Mouse (Mus musculus) liver, embryonic 15.5 days (tissue): Measurements from ENCODE around the gene Irgm1. TPM values are rescaled to one million over a fixed set of nuclear protein-coding genes. Genes with fewer than 3 reads are reported as not detected.
A peak's percentile ranks its signal among the peaks of the same experiment; 100 is the strongest.
"Not testable (repeated sequence)": the region's sequence is repeated elsewhere in the genome, so short reads cannot be mapped to it uniquely, and the experiment has no call there.

Source experiments
- ATAC-seq: fragments of 200-750 bp; cut with Nextera tagmentation; 2 replicates; pipeline ENCODE4 v1.8.0; 2017; ENCODE audit warnings: moderate number of reproducible peaks, mild to moderate bottlenecking, moderate library complexity; ENCODE audit not compliant: insufficient read depth
- H3K27ac ChIP-seq: fragments of 300-500 bp; sonication (generic); replicated peaks from 2 replicates; pipeline ENCODE4 v1.5.1; 2015; ENCODE audit warnings: mild to moderate bottlenecking, inconsistent platforms
- H3K27me3 ChIP-seq: fragments of 300-500 bp; sonication (generic); 2 replicates; pipeline ENCODE4 v1.6.1; 2015; ENCODE audit warnings: mild to moderate bottlenecking, inconsistent platforms
- H3K36me3 ChIP-seq: fragments of 300-500 bp; sonication (generic); replicated peaks from 2 replicates; pipeline ENCODE4 v1.6.1; 2015; ENCODE audit warnings: moderate library complexity, mild to moderate bottlenecking, inconsistent platforms
- H3K4me1 ChIP-seq: fragments of 300-500 bp; sonication (generic); replicated peaks from 2 replicates; pipeline ENCODE4 v1.6.1; 2015; ENCODE audit warnings: inconsistent platforms
- H3K4me2 ChIP-seq: fragments of 300-500 bp; sonication (generic); 2 replicates; pipeline ENCODE4 v1.6.1; 2015; ENCODE audit warnings: moderate library complexity, mild to moderate bottlenecking, inconsistent platforms
- H3K4me3 ChIP-seq: fragments of 300-500 bp; sonication (generic); replicated peaks from 2 replicates; pipeline ENCODE4 v1.5.1; 2015; ENCODE audit warnings: mild to moderate bottlenecking, inconsistent platforms
- H3K9ac ChIP-seq: fragments of 300-500 bp; sonication (generic); 2 replicates; pipeline ENCODE4 v1.6.1; 2015; ENCODE audit warnings: moderate library complexity, mild to moderate bottlenecking, inconsistent platforms
- H3K9me3 ChIP-seq: fragments of 300-500 bp; sonication (generic); replicated peaks from 2 replicates; pipeline ENCODE4 v1.6.1; 2016; ENCODE audit warnings: inconsistent platforms
- WGBS: fragments of 180-500 bp; shearing (Covaris S2); methylation state at CpG from one replicate; pipeline ENCODE4 v1.1.7; 2015; ENCODE audit warnings: mixed read lengths; ENCODE audit not compliant: insufficient replicate concordance; 5-methylcytosine and 5-hydroxymethylcytosine counted together
- polyA plus RNA-seq: library from polyadenylated mRNA; unstranded; fragments of >200 nt; fragmentation: Nextera tagmentation; extraction: Ambion mirVana; gene quantifications from 2 replicates; pipeline ENCODE4 v1.2.1, GENCODE M21; 2015

Irgm1 gene
- polyA plus RNA-seq, 1 experiment from 2014 or later: 20.4 TPM

GRCm38 (mm10) chr11:48827926-48828325, 43.6 kb downstream of the Irgm1 start:
- H3K4me2 ChIP-seq: no peak overlapping the region
- peaks cover 37% of the 10 kb centered on the region for H3K27me3 ChIP-seq
- WGBS: 72% methylated on average over 6 of the region's 6 CpGs
- no peak overlapping the region for H3K9ac ChIP-seq
- peaks cover 32% of the 10 kb centered on the region for H3K4me1 ChIP-seq
- no peak overlapping the region for H3K27ac ChIP-seq
- no peaks in the 10 kb centered on the region for H3K36me3 ChIP-seq
- no peak for ATAC-seq
- no peaks in the 10 kb centered on the region for H3K9me3 ChIP-seq
- H3K4me3 ChIP-seq: no peak overlapping the region

- peak overlapping the region; percentile 35; the same call in 1 of the 2 replicates for H3K9ac ChIP-seq
- no peak for ATAC-seq
- H3K27ac ChIP-seq: no peak overlapping the region
Observed at GRCm38 (mm10) chr11:48826752-48827096, 44.8 kb downstream of the Irgm1 start.

GRCm38 (mm10) chr11:48825979-48826751, 45.3 kb downstream of the Irgm1 start, which contains the start of the genes Trim7 and Gm12184:
TSS of gene Trim7 (plus strand) at chr11:48826140.
TSS of gene Gm12184 (minus strand) at chr11:48826655.
- H3K9ac ChIP-seq: peak within 1 kb of the TSS; percentile 35; the same call in 1 of the 2 replicates
- H3K9me3 ChIP-seq, H3K27ac ChIP-seq: not testable (repeated sequence)

More at GRCm38 (mm10) chr11:48826752-48827096, 44.8 kb downstream of the Irgm1 start:
- Histone ChIP-seq H3K4me3 (peak overlapping the region; percentile 60), H3K4me1 (peaks cover 35% of the 10 kb centered on the region), H3K27me3 (peaks cover 43% of the 10 kb centered on the region), H3K36me3 (no peaks in the 10 kb centered on the region), H3K9me3 (no peaks in the 10 kb centered on the region), H3K4me2 (peak overlapping the region; percentile 81)
- WGBS: 3% methylated on average over 6 of the region's 6 CpGs

GRCm38 (mm10) chr11:48824311-48824830, 47.1 kb downstream of the Irgm1 start:
- 5% methylated on average over 22 of the region's 22 CpGs for whole genome bisulfite sequencing
- no peak for ATAC-seq
- H3K4me3 ChIP-seq: peak overlapping the region; percentile 55
- peaks cover 39% of the 10 kb centered on the region for H3K4me1 ChIP-seq
- H3K36me3 ChIP-seq: no peaks in the 10 kb centered on the region
- no peaks in the 10 kb centered on the region for H3K9me3 ChIP-seq
- peak overlapping the region; percentile 83 for H3K4me2 ChIP-seq
- H3K9ac ChIP-seq: peak overlapping the region; percentile 27; the same call in 1 of the 2 replicates
- H3K27ac ChIP-seq: no peak overlapping the region
- peaks cover 43% of the 10 kb centered on the region for H3K27me3 ChIP-seq

More at GRCm38 (mm10) chr11:48825979-48826751, 45.3 kb downstream of the Irgm1 start, which contains the start of the genes Trim7 and Gm12184:
- Histone ChIP-seq H3K27me3 (peaks cover 43% of the 10 kb centered on the region), H3K4me1 (peaks cover 35% of the 10 kb centered on the region), H3K4me3 (peak within 1 kb of the TSS; percentile 60), H3K4me2 (peak within 1 kb of the TSS; percentile 83)
- not testable (repeated sequence) for H3K36me3 ChIP-seq
- WGBS: under 1% methylated on average over 35 of the region's 92 CpGs
- peak; percentile 73 for ATAC-seq

- H3K9ac ChIP-seq: peak overlapping the region; percentile 27; the same call in 1 of the 2 replicates
- peaks cover 43% of the 10 kb centered on the region for H3K27me3 ChIP-seq
- no peaks in the 10 kb centered on the region for H3K36me3 ChIP-seq
- peaks cover 44% of the 10 kb centered on the region for H3K4me1 ChIP-seq
- H3K4me2 ChIP-seq: peak overlapping the region; percentile 83
- H3K27ac ChIP-seq: no peak overlapping the region
- peak overlapping the region; percentile 55 for H3K4me3 ChIP-seq
- no peaks in the 10 kb centered on the region for H3K9me3 ChIP-seq
- WGBS: under 1% methylated on average over 15 of the region's 15 CpGs
- ATAC-seq: peak; percentile 49
Observed at GRCm38 (mm10) chr11:48823536-48823972, 47.9 kb downstream of the Irgm1 start.

GRCm38 (mm10) chr11:48822768-48823512, 48.5 kb downstream of the Irgm1 start:
- Histone ChIP-seq H3K4me2 (peak overlapping the region; percentile 83), H3K27ac (no peak overlapping the region), H3K36me3 (no peaks in the 10 kb centered on the region), H3K4me1 (peaks cover 45% of the 10 kb centered on the region), H3K9me3 (no peaks in the 10 kb centered on the region), H3K27me3 (peaks cover 41% of the 10 kb centered on the region), H3K4me3 (peak overlapping the region; percentile 55), H3K9ac (no peak overlapping the region)
- WGBS: 39% methylated on average over 14 of the region's 14 CpGs
- no peak for ATAC-seq

GRCm38 (mm10) chr11:48821299-48821698, 50.2 kb downstream of the Irgm1 start:
- not testable (repeated sequence) for H3K4me2 ChIP-seq, ATAC-seq, H3K9ac ChIP-seq, H3K27ac ChIP-seq, H3K4me3 ChIP-seq, H3K9me3 ChIP-seq, H3K36me3 ChIP-seq
- WGBS: 77% methylated on average over 14 of the region's 14 CpGs
- Histone ChIP-seq H3K4me1 (peaks cover 38% of the 10 kb centered on the region), H3K27me3 (peaks cover 25% of the 10 kb centered on the region)

- peaks cover 25% of the 10 kb centered on the region for H3K27me3 ChIP-seq
- peaks cover 48% of the 10 kb centered on the region for H3K4me1 ChIP-seq
- H3K4me2 ChIP-seq: no peak overlapping the region
- no peak for ATAC-seq
- no peaks in the 10 kb centered on the region for H3K9me3 ChIP-seq
- no peak overlapping the region for H3K27ac ChIP-seq
- no peak overlapping the region for H3K4me3 ChIP-seq
- no peaks in the 10 kb centered on the region for H3K36me3 ChIP-seq
- H3K9ac ChIP-seq: no peak overlapping the region
Observed at GRCm38 (mm10) chr11:48820308-48820674, 51.2 kb downstream of the Irgm1 start.

GRCm38 (mm10) chr11:48819614-48820307, 51.7 kb downstream of the Irgm1 start:
- Histone ChIP-seq H3K4me3 (no peak overlapping the region), H3K27me3 (peaks cover 21% of the 10 kb centered on the region), H3K9ac (no peak overlapping the region), H3K9me3 (no peaks in the 10 kb centered on the region), H3K27ac (no peak overlapping the region), H3K4me2 (no peak overlapping the region), H3K36me3 (no peaks in the 10 kb centered on the region), H3K4me1 (peaks cover 51% of the 10 kb centered on the region)
- WGBS: 36% methylated on average over 7 of the region's 7 CpGs
- ATAC-seq: no peak

GRCm38 (mm10) chr11:48818346-48818745, 53.1 kb downstream of the Irgm1 start:
- peaks cover 49% of the 10 kb centered on the region for H3K4me1 ChIP-seq
- H3K27me3 ChIP-seq: peaks cover 7% of the 10 kb centered on the region; the same call in 1 of the 2 replicates
- under 1% methylated on average over 16 of the region's 16 CpGs for WGBS
- peak overlapping the region; percentile 83 for H3K4me3 ChIP-seq
- 0 out of 2 replicates have a peak, but pooled peaks cover 4% of the 10 kb centered on the region for H3K36me3 ChIP-seq
- peak overlapping the region; percentile 97 for H3K27ac ChIP-seq
- peak overlapping the region; percentile 84 for H3K9ac ChIP-seq
- ATAC-seq: no peak
- H3K4me2 ChIP-seq: peak overlapping the region; percentile 93
- no peaks in the 10 kb centered on the region for H3K9me3 ChIP-seq
